Mouse (Mus musculus) urinary bladder, postnatal 36 days (tissue): Measurements from ENCODE around the gene Calm2.

Experiments
- DNase-seq, 2 experiments: peaks; one replicate each; pipeline ENCODE4 v3.0.0; 2022; ENCODE audit warnings: low spot score in 2 of 2, mixed read lengths in 1 of 2

Gene Calm2

GRCm38 (mm10) chr17:87397088-87397487 lies 49.6 kb downstream of the Calm2 start:
- no peak for DNase-seq

DNA sequence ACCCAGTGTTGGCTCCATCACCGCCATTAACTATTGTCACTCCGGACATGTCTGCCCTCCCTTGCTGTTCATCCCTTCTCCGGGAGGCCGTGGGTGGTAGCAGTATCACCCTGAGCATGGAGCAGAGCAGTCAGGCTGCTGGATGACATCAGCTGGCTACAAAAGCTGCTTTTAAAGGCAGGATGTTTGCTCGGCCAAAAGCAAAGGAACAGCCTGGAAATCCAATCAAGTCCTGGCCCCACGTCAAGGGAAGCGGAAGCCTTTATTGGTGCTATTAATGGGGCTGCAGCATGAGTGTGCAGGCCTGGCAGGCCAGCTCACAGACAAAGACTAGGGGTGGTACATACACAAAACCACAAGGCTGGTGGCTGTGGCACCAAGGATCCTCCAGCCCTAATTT lies 55.5 kb downstream of the Calm2 start:
- DNase-seq = no peak

- no peak for DNase-seq
Observed at GRCm38 (mm10) chr17:87387068-87387467, 59.7 kb downstream of the Calm2 start.

- DNase-seq = no peak
Observed at GRCm38 (mm10) chr17:87385835-87386234, 60.9 kb downstream of the Calm2 start.
